Mouse (Mus musculus): ENCODE data around the gene Syn3. TPM values are rescaled to one million over a fixed set of nuclear protein-coding genes. Genes with fewer than 3 reads are reported as not detected.

The Syn3 gene
- polyA plus RNA-seq, 1 experiment = 0.84 TPM

DNA sequence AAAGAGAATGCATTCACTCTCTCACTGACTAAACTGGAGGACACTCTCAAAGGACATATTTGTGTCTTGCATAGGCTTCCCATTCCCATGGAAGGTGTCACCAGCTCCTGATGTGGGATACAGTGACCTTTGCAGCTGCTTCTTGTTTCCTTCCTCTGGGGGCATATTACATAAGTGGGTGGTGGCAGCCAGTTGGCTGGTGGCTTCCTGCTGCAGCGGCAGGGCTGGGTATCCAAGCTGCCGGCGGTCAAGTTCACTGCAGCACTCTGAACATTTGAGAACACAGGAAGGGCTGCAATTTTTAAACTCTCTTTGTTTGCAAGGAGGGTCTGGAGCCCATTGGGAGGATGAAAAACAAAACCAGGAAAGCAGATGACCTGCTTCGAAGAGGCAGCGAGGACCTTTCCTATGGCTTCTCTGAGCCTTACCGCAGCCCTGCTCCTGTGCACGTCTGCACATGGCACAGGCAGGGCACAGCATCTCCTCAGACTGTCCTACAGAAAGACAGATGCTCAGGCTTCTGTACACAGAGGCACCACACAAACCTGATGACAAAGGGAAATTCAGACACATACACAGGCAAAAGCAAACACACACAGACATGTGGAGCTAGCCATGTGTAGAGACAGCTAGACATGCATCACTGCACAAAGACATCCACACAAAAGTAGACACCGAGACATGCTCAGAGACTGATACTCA, 340.3 kb downstream of the Syn3 start:
- Histone ChIP-seq H3K4me1 (replicated peaks; ENCODE audit: control insufficient read depth, insufficient read depth, low read length) (no peaks in the 10 kb centered on the region), H3K27me3 (ENCODE audit: control insufficient read depth, insufficient read depth, low read length) (no peaks in the 10 kb centered on the region), H3K27ac (ENCODE audit: control insufficient read depth, insufficient read depth, low read length) (no peak overlapping the region), H3K4me3 (ENCODE audit: control insufficient read depth, insufficient read depth, low read length) (no peak overlapping the region), H3K36me3 (ENCODE audit: control insufficient read depth, insufficient read depth, low read length) (no peaks in the 10 kb centered on the region)
- WGBS = 35% methylated on average over 8 of the region's 8 CpGs
- DNase-seq = no peak
- TF ChIP-seq POLR2A (IDR thresholded peaks at IDR 0.05; ENCODE audit: control insufficient read depth, extremely low read depth, insufficient read depth, low read length, poor library complexity) = no peak
- TF ChIP-seq CTCF (IDR thresholded peaks at IDR 0.05; ENCODE audit: borderline replicate concordance, control insufficient read depth, extremely low read depth, insufficient read depth, low read length, poor library complexity) = no peak

DNA sequence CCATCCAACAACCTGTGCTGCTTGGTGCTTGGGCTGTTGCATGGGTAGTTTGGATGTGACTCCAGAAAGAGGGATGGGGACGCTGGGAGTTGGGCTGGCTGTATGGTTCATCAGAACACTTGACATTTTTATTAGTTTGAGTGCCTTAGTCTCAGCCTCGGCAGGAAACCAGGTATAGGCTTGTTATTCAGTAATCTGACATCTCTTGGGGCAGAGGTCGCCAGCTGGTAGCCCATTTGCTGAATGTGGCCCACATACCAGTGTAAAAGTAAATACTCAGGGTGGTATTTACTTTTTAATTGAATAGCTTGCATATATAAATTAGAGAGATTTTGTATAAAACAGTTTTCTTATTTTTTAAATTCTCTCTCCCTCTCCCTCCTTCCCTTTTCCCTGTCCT, 343.4 kb downstream of the Syn3 start:
- H3K4me3 ChIP-seq (ENCODE audit: control insufficient read depth, insufficient read depth, low read length) = no peak overlapping the region
- TF ChIP-seq POLR2A (IDR thresholded peaks at IDR 0.05; ENCODE audit: control insufficient read depth, extremely low read depth, insufficient read depth, low read length, poor library complexity) = no peak
- no peak for TF ChIP-seq CTCF (IDR thresholded peaks at IDR 0.05; ENCODE audit: borderline replicate concordance, control insufficient read depth, extremely low read depth, insufficient read depth, low read length, poor library complexity)
- 93% methylated on average over 3 of the region's 3 CpGs for WGBS
- no peaks in the 10 kb centered on the region for H3K36me3 ChIP-seq (ENCODE audit: control insufficient read depth, insufficient read depth, low read length)
- H3K4me1 ChIP-seq (replicated peaks; ENCODE audit: control insufficient read depth, insufficient read depth, low read length) = no peaks in the 10 kb centered on the region
- no peak overlapping the region for H3K27ac ChIP-seq (ENCODE audit: control insufficient read depth, insufficient read depth, low read length)
- H3K27me3 ChIP-seq (ENCODE audit: control insufficient read depth, insufficient read depth, low read length) = no peaks in the 10 kb centered on the region
- DNase-seq = no peak

DNA sequence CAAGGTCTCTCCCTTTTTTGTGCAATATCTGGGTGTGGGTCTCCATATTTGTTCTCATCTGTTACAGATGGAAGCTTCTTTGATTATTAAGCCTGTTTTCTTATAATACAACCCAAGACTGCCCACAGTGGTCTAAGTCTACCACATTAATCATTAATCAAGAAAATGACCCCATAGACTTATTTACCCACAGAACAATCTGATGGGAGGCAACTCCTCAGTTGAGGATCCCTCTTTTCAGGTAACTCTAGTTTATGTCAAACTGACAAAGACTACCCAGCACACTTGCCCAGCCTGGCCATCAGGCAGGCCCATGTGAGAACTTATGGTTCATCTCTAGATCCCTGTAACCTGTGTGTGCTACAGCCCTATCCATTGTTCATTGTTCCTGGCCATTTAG, 345.5 kb downstream of the Syn3 start:
- no peak overlapping the region for H3K27ac ChIP-seq (ENCODE audit: control insufficient read depth, insufficient read depth, low read length)
- TF ChIP-seq POLR2A (IDR thresholded peaks at IDR 0.05; ENCODE audit: control insufficient read depth, extremely low read depth, insufficient read depth, low read length, poor library complexity) (no peak), CTCF (IDR thresholded peaks at IDR 0.05; ENCODE audit: borderline replicate concordance, control insufficient read depth, extremely low read depth, insufficient read depth, low read length, poor library complexity) (no peak)
- no peaks in the 10 kb centered on the region for H3K36me3 ChIP-seq (ENCODE audit: control insufficient read depth, insufficient read depth, low read length)
- H3K4me3 ChIP-seq (ENCODE audit: control insufficient read depth, insufficient read depth, low read length) = no peak overlapping the region
- no peaks in the 10 kb centered on the region for H3K4me1 ChIP-seq (replicated peaks; ENCODE audit: control insufficient read depth, insufficient read depth, low read length)
- no peak for DNase-seq
- no peaks in the 10 kb centered on the region for H3K27me3 ChIP-seq (ENCODE audit: control insufficient read depth, insufficient read depth, low read length)

DNA sequence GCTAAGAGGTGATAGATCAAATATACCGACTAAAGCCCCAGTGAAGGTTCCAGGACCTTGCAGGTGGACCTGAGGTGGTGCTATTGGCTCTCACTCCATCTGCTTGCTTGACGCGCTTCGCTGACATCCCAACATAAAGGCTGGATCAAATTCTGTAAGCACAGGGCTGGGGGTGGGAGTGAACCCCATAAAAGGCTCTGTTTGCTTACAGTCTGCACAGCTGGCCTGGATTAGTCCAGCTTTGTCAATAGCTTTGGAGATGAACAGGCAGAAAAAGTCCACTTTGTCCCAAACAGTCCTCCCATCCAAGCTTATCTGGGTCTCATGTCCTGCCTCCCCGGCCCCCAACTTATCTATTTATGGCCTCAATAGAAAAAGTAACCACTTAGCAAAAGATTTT, 347.3 kb downstream of the Syn3 start:
- Histone ChIP-seq H3K4me3 (ENCODE audit: control insufficient read depth, insufficient read depth, low read length) (no peak overlapping the region), H3K36me3 (ENCODE audit: control insufficient read depth, insufficient read depth, low read length) (no peaks in the 10 kb centered on the region), H3K27me3 (ENCODE audit: control insufficient read depth, insufficient read depth, low read length) (no peaks in the 10 kb centered on the region), H3K4me1 (replicated peaks; ENCODE audit: control insufficient read depth, insufficient read depth, low read length) (no peaks in the 10 kb centered on the region), H3K27ac (ENCODE audit: control insufficient read depth, insufficient read depth, low read length) (no peak overlapping the region)
- no peak for DNase-seq
- WGBS = 96% methylated on average over 5 of the region's 5 CpGs
- TF ChIP-seq POLR2A (IDR thresholded peaks at IDR 0.05; ENCODE audit: control insufficient read depth, extremely low read depth, insufficient read depth, low read length, poor library complexity) (no peak), CTCF (IDR thresholded peaks at IDR 0.05; ENCODE audit: borderline replicate concordance, control insufficient read depth, extremely low read depth, insufficient read depth, low read length, poor library complexity) (no peak)

DNA sequence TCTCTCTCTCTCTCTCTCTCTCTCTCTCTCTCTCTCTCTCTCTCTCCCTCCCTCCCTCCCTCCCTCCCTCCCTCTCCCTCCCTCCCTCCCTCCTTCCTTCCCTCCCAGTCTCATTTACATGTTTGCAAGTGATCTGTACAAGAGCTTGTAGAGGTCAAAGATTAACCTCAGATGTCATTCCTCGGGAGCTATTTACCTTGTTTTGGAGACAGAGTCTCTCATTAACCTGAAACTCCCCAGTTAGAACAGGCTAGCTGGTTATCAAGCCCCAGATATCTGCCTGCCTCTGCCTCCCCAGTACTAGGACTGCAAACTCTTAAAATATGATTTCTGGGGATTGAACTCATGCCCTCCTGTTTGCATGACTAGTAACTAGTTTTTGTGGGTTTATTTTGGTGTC, 348.6 kb downstream of the Syn3 start:
- 91% methylated on average over 1 of the region's 1 CpGs for whole genome bisulfite sequencing
- no peak for DNase-seq
- H3K36me3 ChIP-seq (ENCODE audit: control insufficient read depth, insufficient read depth, low read length) = no peaks in the 10 kb centered on the region
- H3K27me3 ChIP-seq (ENCODE audit: control insufficient read depth, insufficient read depth, low read length) = no peaks in the 10 kb centered on the region
- no peak overlapping the region for H3K27ac ChIP-seq (ENCODE audit: control insufficient read depth, insufficient read depth, low read length)
- no peaks in the 10 kb centered on the region for H3K4me1 ChIP-seq (replicated peaks; ENCODE audit: control insufficient read depth, insufficient read depth, low read length)
- no peak for TF ChIP-seq CTCF (IDR thresholded peaks at IDR 0.05; ENCODE audit: borderline replicate concordance, control insufficient read depth, extremely low read depth, insufficient read depth, low read length, poor library complexity)
- no peak for TF ChIP-seq POLR2A (IDR thresholded peaks at IDR 0.05; ENCODE audit: control insufficient read depth, extremely low read depth, insufficient read depth, low read length, poor library complexity)
- no peak overlapping the region for H3K4me3 ChIP-seq (ENCODE audit: control insufficient read depth, insufficient read depth, low read length)

DNA sequence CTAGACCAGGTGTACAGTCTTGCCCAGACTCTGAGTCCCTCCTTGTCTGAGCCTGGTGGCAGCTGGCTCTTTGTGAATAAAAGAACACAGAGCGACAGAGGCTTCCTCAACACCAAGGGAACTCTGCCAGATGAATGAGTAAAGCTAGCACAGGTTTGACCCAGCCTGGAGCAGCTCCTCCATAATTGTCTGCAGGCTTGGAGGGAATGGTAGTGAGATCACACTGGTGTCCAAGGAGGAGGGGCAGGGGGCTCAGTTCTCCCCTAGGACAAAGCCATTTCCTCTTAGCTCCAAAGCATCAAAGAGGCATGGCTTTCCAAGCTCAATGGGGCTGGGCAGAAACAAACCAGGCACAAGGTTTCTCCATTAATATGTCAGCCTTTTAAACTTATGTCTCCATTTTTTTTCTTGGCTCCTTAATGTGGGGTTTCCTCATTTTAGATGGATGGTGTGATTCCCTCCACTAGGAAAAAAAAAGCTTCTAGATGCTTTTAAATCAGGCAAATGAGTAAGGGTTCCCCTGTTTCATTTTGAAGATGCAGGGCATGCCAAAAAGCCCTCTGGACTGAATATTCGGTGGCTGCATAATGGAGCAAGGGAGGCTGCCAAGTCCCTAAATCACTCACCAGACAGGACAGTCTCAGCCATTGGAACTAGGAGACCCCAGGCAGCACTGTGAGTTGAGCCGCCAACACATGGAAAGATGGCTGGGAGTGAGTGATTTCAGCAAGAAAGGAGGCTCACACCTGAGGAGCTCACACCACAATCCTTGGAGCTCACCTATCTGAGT, 349.5 kb downstream of the Syn3 start:
- Histone ChIP-seq H3K27me3 (ENCODE audit: control insufficient read depth, insufficient read depth, low read length) (no peaks in the 10 kb centered on the region), H3K4me3 (ENCODE audit: control insufficient read depth, insufficient read depth, low read length) (no peak overlapping the region), H3K36me3 (ENCODE audit: control insufficient read depth, insufficient read depth, low read length) (no peaks in the 10 kb centered on the region), H3K4me1 (replicated peaks; ENCODE audit: control insufficient read depth, insufficient read depth, low read length) (no peaks in the 10 kb centered on the region), H3K27ac (ENCODE audit: control insufficient read depth, insufficient read depth, low read length) (no peak overlapping the region)
- TF ChIP-seq POLR2A (IDR thresholded peaks at IDR 0.05; ENCODE audit: control insufficient read depth, extremely low read depth, insufficient read depth, low read length, poor library complexity) (no peak), CTCF (IDR thresholded peaks at IDR 0.05; ENCODE audit: borderline replicate concordance, control insufficient read depth, extremely low read depth, insufficient read depth, low read length, poor library complexity) (no peak)
- 89% methylated on average over 3 of the region's 3 CpGs for WGBS
- no peak for DNase-seq

Measured in thymus, adult 2 months (tissue).